Mouse (Mus musculus): ENCODE measurements around the gene Csad.

DNA sequence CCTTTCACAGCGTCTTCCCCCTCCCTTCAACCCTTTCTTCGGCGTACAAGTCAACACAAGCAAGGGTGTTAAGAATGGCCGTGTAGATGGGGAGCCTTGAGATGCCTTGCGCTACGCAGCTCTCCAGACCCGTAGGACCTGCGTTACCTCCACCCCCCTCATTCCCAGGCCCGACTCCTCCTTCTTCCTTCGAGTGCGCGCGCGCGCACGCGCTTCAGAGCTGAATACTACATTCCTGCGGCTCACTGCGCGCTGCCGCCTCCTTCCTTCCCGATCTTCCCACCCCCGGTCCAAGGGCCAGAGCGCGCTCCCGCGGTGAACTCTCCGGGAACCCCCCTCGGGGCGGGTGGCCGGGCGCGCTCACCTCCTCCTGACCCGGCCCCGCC is 42.3 kb upstream of the Csad start:
- TF ChIP-seq CTCF (IDR thresholded peaks at IDR 0.05; ENCODE audit: insufficient read depth, low read length) (no peak), POLR2A (IDR thresholded peaks at IDR 0.05; ENCODE audit: borderline replicate concordance, extremely low read depth, low read depth, low read length) (peak; percentile 96; the same call in 1 of the 2 replicates)

All from lung, adult 2 months (tissue).